In genomic region chr1:185205090-185205489, GRCm38 (mm10) we compare ENCODE assay signal across 8 mouse cellular contexts. TPM values are rescaled to one million over a fixed set of nuclear protein-coding genes. Genes with fewer than 3 reads are reported as not detected.
DNase-seq lines count a peak whose midpoint lies in the region; ATAC-seq and TF ChIP-seq lines count a peak whose summit lies in the region.

No protein-coding gene starts in this region.

- 74% methylated on average over 8 of the region's 8 CpGs for WGBS in forebrain, postnatal 0 days
- 21% methylated on average over 8 of the region's 8 CpGs for WGBS in liver, embryonic 15.5 days (ENCODE audit: insufficient replicate concordance)

- no peak overlapping the region for H3K27ac ChIP-seq in forebrain, postnatal 0 days (ENCODE audit: low read depth, low read length)
- peak overlapping the region; percentile 66; the same call in 1 of the 2 replicates for H3K27ac ChIP-seq in liver, embryonic 15.5 days (replicated peaks)

- peaks cover 6% of the 10 kb centered on the region for H3K36me3 ChIP-seq in E14TG2a.4 (ENCODE audit: insufficient read depth, low read length)
- no peaks in the 10 kb centered on the region for H3K36me3 ChIP-seq in forebrain, postnatal 0 days (ENCODE audit: insufficient read depth)
- 0 out of 2 replicates have a peak, but pooled peaks cover 4% of the 10 kb centered on the region for H3K36me3 ChIP-seq in liver, embryonic 15.5 days (replicated peaks)

- no peak overlapping the region for H3K9ac ChIP-seq in forebrain, postnatal 0 days
- peak overlapping the region; percentile 41 for H3K9ac ChIP-seq in liver, embryonic 15.5 days

- TF ChIP-seq CTCF in E14TG2a.4 (conservative IDR thresholded peaks at IDR 0.05; ENCODE audit: low read length) = no peak
- TF ChIP-seq CTCF in forebrain, postnatal 0 days (IDR thresholded peaks at IDR 0.05; ENCODE audit: low read depth) = no peak

- peak; percentile 51 for DNase-seq in adrenal gland, adult 8-10 months
- DNase-seq in adrenal gland, postnatal 25 days = no peak
- no peak for DNase-seq in forebrain, postnatal 0 days
- DNase-seq in ovary, adult 18-20 months (ENCODE audit: low spot score) = no peak
- DNase-seq in kidney, adult 9 months = no peak
- no peak for DNase-seq in embryo, embryonic 11 days

- H3K4me1 ChIP-seq in E14TG2a.4 (replicated peaks; ENCODE audit: low read depth, low read length) = peaks cover 63% of the 10 kb centered on the region
- peaks cover 11% of the 10 kb centered on the region for H3K4me1 ChIP-seq in forebrain, postnatal 0 days (ENCODE audit: insufficient read depth)
- peaks cover 59% of the 10 kb centered on the region for H3K4me1 ChIP-seq in liver, embryonic 15.5 days (replicated peaks)

- H3K4me2 ChIP-seq in forebrain, postnatal 0 days (ENCODE audit: low read depth) = peak overlapping the region; percentile 90; the same call in 1 of the 2 replicates
- H3K4me2 ChIP-seq in liver, embryonic 15.5 days = peak overlapping the region; percentile 91

- no peaks in the 10 kb centered on the region for H3K9me3 ChIP-seq in E14TG2a.4 (ENCODE audit: low read length)
- no peaks in the 10 kb centered on the region for H3K9me3 ChIP-seq in forebrain, postnatal 0 days (ENCODE audit: low read length)
- H3K9me3 ChIP-seq in liver, embryonic 15.5 days (replicated peaks) = no peaks in the 10 kb centered on the region

- peak overlapping the region; percentile 96; the same call in 1 of the 2 replicates for H3K4me3 ChIP-seq in E14TG2a.4 (replicated peaks; ENCODE audit: low read length)
- H3K4me3 ChIP-seq in forebrain, postnatal 0 days (ENCODE audit: low read depth, low read length) = 0 out of 2 replicates have a peak overlapping the region, but pooled peaks have one; percentile 99
- H3K4me3 ChIP-seq in liver, embryonic 15.5 days (replicated peaks) = peak overlapping the region; percentile 98

- no peaks in the 10 kb centered on the region for H3K27me3 ChIP-seq in E14TG2a.4 (ENCODE audit: insufficient read depth, low read length)
- no peaks in the 10 kb centered on the region for H3K27me3 ChIP-seq in forebrain, postnatal 0 days (ENCODE audit: insufficient read depth, low read length)
- H3K27me3 ChIP-seq in liver, embryonic 15.5 days = no peaks in the 10 kb centered on the region; the same call in 1 of the 2 replicates

- ATAC-seq in forebrain, postnatal 0 days = no peak
- ATAC-seq in liver, embryonic 15.5 days (ENCODE audit: insufficient read depth) = no peak

RNA-seq across cellular contexts. Expression of gene Rab3gap2, which starts 1.2 kb away (rescaled TPM):
- 10 to 100 TPM; 49.7 to 90.7 (median 70.6) TPM for total RNA-seq in adrenal gland, adult 8-10 months (2022)
- 60.8 and 62.2 TPM in 2 replicates for total RNA-seq in adrenal gland, postnatal 25 days (2021)
- total RNA-seq in forebrain, postnatal 0 days (2014; rRNA removed) = 30.2 and 37.3 TPM in 2 replicates
- 13.3 and 19.5 TPM in 2 replicates for polyA plus RNA-seq in forebrain, postnatal 0 days (2015; fragmentation: Nextera tagmentation; extraction: Ambion mirVana)
- polyA plus RNA-seq in liver, embryonic 15.5 days (2015; fragmentation: Nextera tagmentation; extraction: Ambion mirVana) = 11.6 and 13.0 TPM in 2 replicates
